Mouse (Mus musculus): ENCODE measurements around the gene Zfyve21. TPM values are rescaled to one million over a fixed set of nuclear protein-coding genes. Genes with fewer than 3 reads are reported as not detected.

The Zfyve21 gene
- total RNA-seq, 2 experiments from 2014 or later, result 68.3 to 74.4 TPM

Other genes starting within 250 kb of the Zfyve21 start
- 100 to 1,000 TPM; 104 to 111 TPM for gene Mark3, start 239.6 kb upstream of the Zfyve21 start, total RNA-seq (2021)
- gene Ckb, start 141.8 kb upstream of the Zfyve21 start, total RNA-seq (2021), result 10 to 100 TPM; 39.6 to 40.9 TPM
- 10 to 100 TPM; 11.7 to 13.8 TPM for gene Trmt61a, start 136.1 kb upstream of the Zfyve21 start, total RNA-seq (2021)
- gene Bag5, start 100.9 kb upstream of the Zfyve21 start, total RNA-seq (2021), result 10 to 100 TPM; 35.8 to 37.0 TPM
- 10 to 100 TPM; 65.4 to 70.1 TPM for gene Apopt1, start 100.9 kb upstream of the Zfyve21 start, total RNA-seq (2021)
- gene Klc1, start 55.3 kb upstream of the Zfyve21 start, total RNA-seq (2021), result 100 to 1,000 TPM; 128 to 142 TPM
- 10 to 100 TPM; 19.2 to 22.5 TPM for gene Xrcc3, start 297 bp upstream of the Zfyve21 start, total RNA-seq (2021)
- gene Ppp1r13b, start 93.9 kb downstream of the Zfyve21 start, total RNA-seq (2021), result 10 to 100 TPM; 26.7 to 30.5 TPM
- 100 to 1,000 TPM; 402 to 432 TPM for gene Atp5mpl, start 152.8 kb downstream of the Zfyve21 start, total RNA-seq (2021)
- under 1 TPM; 0.34 to 0.40 TPM for gene Tdrd9, start 157.4 kb downstream of the Zfyve21 start, total RNA-seq (2021)
- gene Rd3l, start 167.1 kb downstream of the Zfyve21 start, total RNA-seq (2021), result not detected